Mouse (Mus musculus): ENCODE data around the gene Cntn2. TPM values are rescaled to one million over a fixed set of nuclear protein-coding genes. Genes with fewer than 3 reads are reported as not detected.
A peak's percentile ranks its signal among the peaks of the same experiment; 100 is the strongest.
"Not testable (repeated sequence)": the region's sequence is repeated elsewhere in the genome, so short reads cannot be mapped to it uniquely, and the experiment has no call there.

Cntn2 gene
- total and polyA plus RNA-seq, 3 experiments: 0.22 TPM; not detected in 2

GRCm38 (mm10) chr1:132511521-132511920, 31.5 kb downstream of the Cntn2 start:
- DNase-seq: no peak

GRCm38 (mm10) chr1:132509771-132510170, 33.3 kb downstream of the Cntn2 start:
- no peak for DNase-seq

- no peak for DNase-seq
Observed at GRCm38 (mm10) chr1:132506656-132507055, 36.4 kb downstream of the Cntn2 start.

GRCm38 (mm10) chr1:132506058-132506457, 37.0 kb downstream of the Cntn2 start, which contains the start of gene Tmem81:
TSS of gene Tmem81 (plus strand) at chr1:132506230.
- DNase-seq: no peak

- DNase-seq: no peak
Observed at GRCm38 (mm10) chr1:132505155-132505554, 37.9 kb downstream of the Cntn2 start.

- DNase-seq: no peak
Observed at GRCm38 (mm10) chr1:132500535-132500934, 42.5 kb downstream of the Cntn2 start.

GRCm38 (mm10) chr1:132483759-132484158, 59.3 kb downstream of the Cntn2 start:
- DNase-seq: no peak

GRCm38 (mm10) chr1:132483234-132483633, 59.8 kb downstream of the Cntn2 start:
- no peak for DNase-seq

GRCm38 (mm10) chr1:132481619-132482018, 61.4 kb downstream of the Cntn2 start:
- no peak for DNase-seq

- DNase-seq: no peak
Observed at GRCm38 (mm10) chr1:132479438-132479837, 63.6 kb downstream of the Cntn2 start.

GRCm38 (mm10) chr1:132476928-132477691, 65.9 kb downstream of the Cntn2 start, which contains the start of gene Rbbp5:
TSS of gene Rbbp5 (plus strand) at chr1:132477365.
- DNase-seq: peak; percentile 88

GRCm38 (mm10) chr1:132476575-132476927, 66.5 kb downstream of the Cntn2 start:
- DNase-seq: no peak

- DNase-seq: no peak
Observed at GRCm38 (mm10) chr1:132474496-132474895, 68.6 kb downstream of the Cntn2 start.

GRCm38 (mm10) chr1:132472537-132472936, 70.5 kb downstream of the Cntn2 start:
- no peak for DNase-seq

GRCm38 (mm10) chr1:132471499-132471898, 71.6 kb downstream of the Cntn2 start:
- no peak for DNase-seq

- no peak for DNase-seq
Observed at GRCm38 (mm10) chr1:132471032-132471431, 72.0 kb downstream of the Cntn2 start.

GRCm38 (mm10) chr1:132470031-132470430, 73.0 kb downstream of the Cntn2 start:
- not testable (repeated sequence) for DNase-seq

- no peak for DNase-seq
Observed at GRCm38 (mm10) chr1:132469519-132469918, 73.5 kb downstream of the Cntn2 start.

- DNase-seq: peak; percentile 65
Observed at GRCm38 (mm10) chr1:132468926-132469325, 74.1 kb downstream of the Cntn2 start.

- DNase-seq: no peak
Observed at GRCm38 (mm10) chr1:132464651-132465050, 78.4 kb downstream of the Cntn2 start.

Measured in adrenal gland, adult 2 months (tissue).